Mouse (Mus musculus): ENCODE measurements at regions not wholly inside any gene's neighbourhood (a gene's known extent, or its start where the extent isn't known, plus 50 kb on each side); places are given as distances from the start of the nearest gene placed in this dataset.
"Not testable (repeated sequence)": the region's sequence is repeated elsewhere in the genome, so short reads cannot be mapped to it uniquely, and the experiment has no call there.

- Histone ChIP-seq H3K4me1 (replicated peaks; ENCODE audit: control insufficient read depth, insufficient read depth, low read length) (no peaks in the 10 kb centered on the region; the same call in 1 of the 2 replicates), H3K27ac (no peak overlapping the region), H3K9me3 (ENCODE audit: control insufficient read depth, low read length) (no peaks in the 10 kb centered on the region), H3K36me3 (replicated peaks; ENCODE audit: control insufficient read depth, insufficient read depth) (no peaks in the 10 kb centered on the region), H3K9ac (no peak overlapping the region), H3K27me3 (ENCODE audit: control insufficient read depth, insufficient read depth, low read length) (no peaks in the 10 kb centered on the region), H3K4me3 (replicated peaks; ENCODE audit: low read length) (no peak overlapping the region), H3K4me2 (replicated peaks) (no peak overlapping the region)
- 65% methylated on average over 10 of the region's 10 CpGs for WGBS
- no peak for DNase-seq (ENCODE audit: low spot score)
- ATAC-seq (ENCODE audit: low FRiP score) = no peak
These were observed 103.1 kb upstream of the Gadl1 start for GRCm38 (mm10) chr9:115806018-115806702.

DNA sequence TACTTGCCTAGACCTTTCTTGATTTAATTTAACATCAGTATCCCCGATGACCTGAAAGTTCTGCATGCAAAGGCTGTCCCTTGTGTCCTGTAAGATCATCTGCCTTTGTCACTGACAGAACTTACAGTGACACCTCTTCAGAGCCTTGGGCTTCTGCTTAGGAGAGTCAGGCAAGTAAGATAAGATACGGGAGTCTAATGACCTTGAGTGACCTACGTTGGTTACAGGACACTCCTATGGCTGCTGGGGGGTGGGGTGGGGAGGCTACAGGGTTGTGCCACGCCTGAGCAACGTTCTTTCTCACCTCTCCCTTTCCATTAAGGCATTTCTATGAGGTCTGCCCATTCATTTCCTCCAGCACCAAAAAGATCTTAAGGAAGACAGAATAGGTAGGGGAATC is 69.1 kb upstream of the Gadl1 start:
- H3K4me2 ChIP-seq (replicated peaks) = no peak overlapping the region
- no peaks in the 10 kb centered on the region for H3K9me3 ChIP-seq (ENCODE audit: control insufficient read depth, low read length)
- no peaks in the 10 kb centered on the region for H3K36me3 ChIP-seq (replicated peaks; ENCODE audit: control insufficient read depth, insufficient read depth)
- H3K4me1 ChIP-seq (replicated peaks; ENCODE audit: control insufficient read depth, insufficient read depth, low read length) = 0 out of 2 replicates have a peak, but pooled peaks cover 3% of the 10 kb centered on the region
- ATAC-seq (ENCODE audit: low FRiP score) (no peak), DNase-seq (ENCODE audit: low spot score) (no peak)
- H3K9ac ChIP-seq = no peak overlapping the region
- no peak overlapping the region for H3K27ac ChIP-seq
- H3K27me3 ChIP-seq (ENCODE audit: control insufficient read depth, insufficient read depth, low read length) = no peaks in the 10 kb centered on the region
- WGBS = 83% methylated on average over 5 of the region's 5 CpGs
- no peak overlapping the region for H3K4me3 ChIP-seq (replicated peaks; ENCODE audit: low read length)

DNA sequence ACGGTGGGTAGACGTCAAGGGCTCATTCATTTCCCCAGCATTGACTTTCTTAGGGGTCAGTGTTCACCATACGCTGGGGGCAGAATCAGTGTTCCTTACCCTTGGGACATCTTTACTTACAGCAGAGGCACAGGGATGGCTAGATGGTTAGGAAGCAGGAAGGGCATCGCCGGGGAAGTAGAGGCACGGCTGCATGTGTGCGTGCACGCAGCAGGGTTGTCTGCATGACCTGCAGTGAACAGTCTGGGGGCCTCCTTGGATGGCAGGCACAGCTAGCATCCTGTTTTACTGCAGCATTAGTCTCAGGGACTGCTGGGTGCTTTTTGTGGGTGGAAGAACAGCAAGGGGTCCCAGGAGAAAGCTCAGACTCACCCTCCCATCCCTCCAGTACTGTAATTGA is 68.5 kb upstream of the Gadl1 start:
- WGBS = 67% methylated on average over 8 of the region's 8 CpGs
- Histone ChIP-seq H3K4me2 (replicated peaks) (no peak overlapping the region), H3K4me1 (replicated peaks; ENCODE audit: control insufficient read depth, insufficient read depth, low read length) (0 out of 2 replicates have a peak, but pooled peaks cover 3% of the 10 kb centered on the region), H3K27me3 (ENCODE audit: control insufficient read depth, insufficient read depth, low read length) (no peaks in the 10 kb centered on the region), H3K9me3 (ENCODE audit: control insufficient read depth, low read length) (no peaks in the 10 kb centered on the region), H3K9ac (no peak overlapping the region), H3K36me3 (replicated peaks; ENCODE audit: control insufficient read depth, insufficient read depth) (no peaks in the 10 kb centered on the region), H3K27ac (no peak overlapping the region), H3K4me3 (replicated peaks; ENCODE audit: low read length) (no peak overlapping the region)
- ATAC-seq (ENCODE audit: low FRiP score) (no peak), DNase-seq (ENCODE audit: low spot score) (no peak)

GRCm38 (mm10) chr9:115841684-115842083 is 67.6 kb upstream of the Gadl1 start:
- Histone ChIP-seq H3K4me1 (replicated peaks; ENCODE audit: control insufficient read depth, insufficient read depth, low read length) (0 out of 2 replicates have a peak, but pooled peaks cover 3% of the 10 kb centered on the region), H3K4me3 (replicated peaks; ENCODE audit: low read length) (no peak overlapping the region), H3K9me3 (ENCODE audit: control insufficient read depth, low read length) (no peaks in the 10 kb centered on the region), H3K36me3 (replicated peaks; ENCODE audit: control insufficient read depth, insufficient read depth) (no peaks in the 10 kb centered on the region), H3K4me2 (replicated peaks) (no peak overlapping the region), H3K27ac (no peak overlapping the region), H3K9ac (no peak overlapping the region), H3K27me3 (ENCODE audit: control insufficient read depth, insufficient read depth, low read length) (no peaks in the 10 kb centered on the region)
- ATAC-seq (ENCODE audit: low FRiP score) = no peak
- no peak for DNase-seq (ENCODE audit: low spot score)
- WGBS = 92% methylated on average over 10 of the region's 10 CpGs

DNA sequence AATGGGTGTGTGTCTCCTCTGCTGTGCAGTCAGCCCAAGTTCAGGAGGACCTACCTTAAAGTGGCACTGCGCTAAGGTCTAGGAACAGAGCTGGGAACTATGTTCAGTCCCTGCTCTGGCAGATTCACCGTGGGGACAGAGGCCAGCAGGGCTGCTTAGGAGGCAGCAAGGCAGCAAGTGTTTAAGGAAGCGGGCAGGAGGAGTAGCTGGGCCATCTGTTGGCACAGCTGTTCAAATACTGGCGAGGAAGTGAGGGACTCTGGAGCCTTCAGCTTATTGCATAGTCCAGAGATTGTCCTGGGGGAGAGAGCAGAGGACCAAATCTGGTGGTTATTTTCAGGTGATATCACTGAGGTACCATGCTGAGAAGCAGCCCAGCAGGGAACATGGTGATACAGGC is 64.9 kb upstream of the Gadl1 start:
- ATAC-seq (ENCODE audit: low FRiP score) (no peak), DNase-seq (ENCODE audit: low spot score) (peak; percentile 33)
- Histone ChIP-seq H3K4me3 (replicated peaks; ENCODE audit: low read length) (no peak overlapping the region), H3K4me2 (replicated peaks) (no peak overlapping the region), H3K9ac (no peak overlapping the region), H3K36me3 (replicated peaks; ENCODE audit: control insufficient read depth, insufficient read depth) (no peaks in the 10 kb centered on the region), H3K4me1 (replicated peaks; ENCODE audit: control insufficient read depth, insufficient read depth, low read length) (0 out of 2 replicates have a peak, but pooled peaks cover 3% of the 10 kb centered on the region), H3K9me3 (ENCODE audit: control insufficient read depth, low read length) (no peaks in the 10 kb centered on the region), H3K27me3 (ENCODE audit: control insufficient read depth, insufficient read depth, low read length) (no peaks in the 10 kb centered on the region), H3K27ac (no peak overlapping the region)
- 60% methylated on average over 4 of the region's 4 CpGs for WGBS

DNA sequence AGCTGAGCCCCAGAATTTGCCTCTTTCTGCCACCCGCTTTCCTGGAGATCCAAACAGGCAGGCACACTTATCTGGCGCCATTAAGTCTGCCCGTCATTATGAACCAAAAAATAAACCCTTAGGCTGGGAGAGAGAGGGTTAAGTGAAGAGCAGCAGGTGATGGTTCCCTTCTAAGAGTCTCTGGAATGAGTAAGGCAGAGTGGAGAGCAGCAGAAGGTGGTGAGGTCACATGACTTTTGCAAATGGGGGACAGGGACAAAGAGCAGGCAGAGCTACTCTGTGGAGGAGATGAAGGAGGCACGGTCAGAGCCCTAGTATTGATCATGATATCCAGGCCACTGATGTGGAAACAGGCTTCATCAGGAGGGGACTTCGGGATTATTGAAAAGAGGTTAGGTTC is 64.2 kb upstream of the Gadl1 start:
- Histone ChIP-seq H3K9ac (no peak overlapping the region), H3K36me3 (replicated peaks; ENCODE audit: control insufficient read depth, insufficient read depth) (no peaks in the 10 kb centered on the region), H3K4me1 (replicated peaks; ENCODE audit: control insufficient read depth, insufficient read depth, low read length) (0 out of 2 replicates have a peak, but pooled peaks cover 3% of the 10 kb centered on the region), H3K27me3 (ENCODE audit: control insufficient read depth, insufficient read depth, low read length) (no peaks in the 10 kb centered on the region), H3K9me3 (ENCODE audit: control insufficient read depth, low read length) (no peaks in the 10 kb centered on the region), H3K4me3 (replicated peaks; ENCODE audit: low read length) (no peak overlapping the region), H3K4me2 (replicated peaks) (no peak overlapping the region), H3K27ac (no peak overlapping the region)
- no peak for DNase-seq (ENCODE audit: low spot score)
- ATAC-seq (ENCODE audit: low FRiP score) = no peak
- WGBS = 76% methylated on average over 5 of the region's 5 CpGs

DNA sequence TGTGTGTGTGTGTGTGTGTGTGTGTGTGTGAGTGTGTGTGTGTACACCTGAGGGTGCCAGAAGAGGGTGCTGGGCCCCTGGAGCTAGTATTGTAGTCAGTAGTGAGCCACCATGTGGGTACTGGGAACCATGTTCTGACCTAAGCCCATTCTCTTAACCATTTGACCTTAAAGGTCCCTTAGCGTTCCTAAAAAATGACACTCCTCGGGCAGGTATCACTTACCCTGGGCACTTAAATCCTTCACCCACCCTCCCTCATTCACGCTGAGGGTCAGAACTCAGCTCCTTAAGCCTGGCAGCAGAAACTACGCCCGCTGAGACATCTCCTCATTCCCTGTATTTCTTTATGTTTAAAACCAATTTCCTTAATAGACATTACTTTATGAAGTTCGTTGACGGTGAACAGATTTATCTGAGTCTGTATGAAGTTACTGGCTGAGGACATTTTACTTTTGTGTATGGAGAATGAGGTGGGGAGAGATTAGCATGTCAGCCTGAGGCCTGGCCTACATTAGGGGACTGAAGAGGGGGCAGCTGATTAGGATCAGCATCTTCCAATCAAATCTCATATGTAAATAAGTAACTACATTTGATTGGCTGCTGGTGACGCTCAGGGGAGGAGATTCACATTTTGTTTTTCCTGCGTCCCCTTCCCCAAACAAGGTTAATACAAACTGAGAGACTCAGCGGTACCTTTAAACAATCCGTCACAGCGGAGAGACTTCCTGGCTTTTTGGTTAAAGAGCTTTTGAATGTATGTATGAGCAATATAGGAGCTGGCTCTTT is 61.8 kb upstream of the Gadl1 start:
- ATAC-seq (ENCODE audit: low FRiP score) (peak; percentile 65; the same call in 1 of the 2 replicates), DNase-seq (ENCODE audit: low spot score) (peak; percentile 55)
- H3K27me3 ChIP-seq (ENCODE audit: control insufficient read depth, insufficient read depth, low read length) = no peaks in the 10 kb centered on the region

GRCm38 (mm10) chr9:115853210-115853842 is 55.9 kb upstream of the Gadl1 start:
- not testable (repeated sequence) for DNase-seq (ENCODE audit: low spot score); H3K36me3 ChIP-seq (replicated peaks; ENCODE audit: control insufficient read depth, insufficient read depth); ATAC-seq (ENCODE audit: low FRiP score); H3K9ac ChIP-seq; H3K4me1 ChIP-seq (replicated peaks; ENCODE audit: control insufficient read depth, insufficient read depth, low read length); H3K4me2 ChIP-seq (replicated peaks); H3K9me3 ChIP-seq (ENCODE audit: control insufficient read depth, low read length); H3K27ac ChIP-seq; H3K4me3 ChIP-seq (replicated peaks; ENCODE audit: low read length); H3K27me3 ChIP-seq (ENCODE audit: control insufficient read depth, insufficient read depth, low read length)
- 90% methylated on average over 5 of the region's 5 CpGs for WGBS

More for the DNA sequence above, 61.8 kb upstream of the Gadl1 start:
- peak overlapping the region; percentile 39 for H3K4me2 ChIP-seq (replicated peaks)
- no peaks in the 10 kb centered on the region for H3K9me3 ChIP-seq (ENCODE audit: control insufficient read depth, low read length)
- WGBS = 55% methylated on average over 12 of the region's 12 CpGs
- H3K36me3 ChIP-seq (replicated peaks; ENCODE audit: control insufficient read depth, insufficient read depth) = no peaks in the 10 kb centered on the region
- no peak overlapping the region for H3K9ac ChIP-seq
- no peaks in the 10 kb centered on the region for H3K4me1 ChIP-seq (replicated peaks; ENCODE audit: control insufficient read depth, insufficient read depth, low read length)
- H3K27ac ChIP-seq = no peak overlapping the region
- no peak overlapping the region; the same call in 1 of the 2 replicates for H3K4me3 ChIP-seq (replicated peaks; ENCODE audit: low read length)

DNA sequence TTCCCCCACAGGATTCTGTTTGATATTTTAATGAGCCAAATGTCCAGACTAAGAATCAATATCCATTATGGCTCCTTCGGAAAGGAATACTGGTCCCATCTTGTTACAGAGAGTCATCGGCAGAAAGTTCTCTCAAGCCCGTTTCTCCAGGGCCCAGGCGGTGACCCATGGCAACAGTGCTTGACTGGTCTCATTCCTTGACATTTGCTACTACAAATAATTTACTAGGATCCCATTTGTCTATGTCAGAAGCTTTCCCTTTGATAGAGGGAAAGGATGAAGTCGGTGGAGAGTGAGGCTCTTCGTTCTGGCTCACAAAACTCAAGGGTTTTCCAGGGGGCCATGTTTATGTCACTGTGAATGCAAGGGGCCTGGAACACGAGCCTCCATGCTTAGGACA is 52.0 kb upstream of the Gadl1 start:
- Histone ChIP-seq H3K9ac (no peak overlapping the region), H3K4me1 (replicated peaks; ENCODE audit: control insufficient read depth, insufficient read depth, low read length) (no peaks in the 10 kb centered on the region), H3K36me3 (replicated peaks; ENCODE audit: control insufficient read depth, insufficient read depth) (no peaks in the 10 kb centered on the region), H3K27ac (no peak overlapping the region), H3K4me3 (replicated peaks; ENCODE audit: low read length) (no peak overlapping the region), H3K4me2 (replicated peaks) (no peak overlapping the region), H3K9me3 (ENCODE audit: control insufficient read depth, low read length) (no peaks in the 10 kb centered on the region), H3K27me3 (ENCODE audit: control insufficient read depth, insufficient read depth, low read length) (no peaks in the 10 kb centered on the region)
- ATAC-seq (ENCODE audit: low FRiP score) (no peak), DNase-seq (ENCODE audit: low spot score) (no peak)
- WGBS = 62% methylated on average over 7 of the region's 7 CpGs

Data from hindbrain, embryonic 14.5 days (tissue).